Mouse (Mus musculus) MEL (cell line): ENCODE results near the gene Smg6. TPM values are rescaled to one million over a fixed set of nuclear protein-coding genes. Genes with fewer than 3 reads are reported as not detected.

Source experiments
- DNase-seq: peaks from one replicate; pipeline ENCODE4 v3.0.0; 2011; ENCODE audit warnings: low read depth, low spot score
- H3K27ac ChIP-seq: 2 replicates; pipeline ENCODE4 v1.5.1; 2012; ENCODE audit warnings: low read depth, mild to moderate bottlenecking, control low read depth, low read length, moderate library complexity; ENCODE audit not compliant: control insufficient read depth
- H3K27me3 ChIP-seq, 2 experiments: fragments of 150-350 bp in 1 of 2; sonication (generic) in 1 of 2; 2 replicates each; pipeline ENCODE4 v1.6.1; 2012; ENCODE audit warnings: low read length in 2 of 2, mild to moderate bottlenecking in 2 of 2, improper control_type of control experiment in 1 of 2, moderate library complexity in 1 of 2; ENCODE audit not compliant: insufficient read depth in 2 of 2, control insufficient read depth in 1 of 2
- H3K36me3 ChIP-seq, 2 experiments: 2 replicates each; pipeline ENCODE4 v1.6.1; 2012 to 2014; ENCODE audit warnings: low read length in 2 of 2, improper control_type of control experiment in 1 of 2, inconsistent platforms in 1 of 2, mild to moderate bottlenecking in 1 of 2; ENCODE audit not compliant: insufficient read depth in 2 of 2, control insufficient read depth in 1 of 2
- H3K4me1 ChIP-seq, 2 experiments: fragments of 150-350 bp in 1 of 2; sonication (generic) in 1 of 2; 2 replicates each; pipeline ENCODE4 v1.6.1; 2012; ENCODE audit warnings: low read length in 2 of 2, improper control_type of control experiment in 1 of 2, mild to moderate bottlenecking in 1 of 2; ENCODE audit not compliant: insufficient read depth in 2 of 2, control insufficient read depth in 1 of 2
- H3K4me3 ChIP-seq, 2 experiments: fragments of 150-350 bp in 1 of 2; sonication (generic) in 1 of 2; 2 replicates each; pipeline ENCODE4 v1.5.1; 2012; ENCODE audit warnings: low read depth in 2 of 2, low read length in 2 of 2, mild to moderate bottlenecking in 2 of 2, moderate library complexity in 2 of 2, control low read depth in 1 of 2, improper control_type of control experiment in 1 of 2; ENCODE audit not compliant: control insufficient read depth in 1 of 2, insufficient read depth in 1 of 2
- H3K79me2 ChIP-seq: 2 replicates; pipeline ENCODE4 v1.6.1; 2012; ENCODE audit warnings: mild to moderate bottlenecking, low read length, moderate library complexity; ENCODE audit not compliant: control insufficient read depth, poor library complexity, insufficient read depth
- H3K9ac ChIP-seq: 2 replicates; pipeline ENCODE4 v1.6.1; 2012; ENCODE audit warnings: low read depth, mild to moderate bottlenecking, control low read depth, low read length, moderate library complexity; ENCODE audit not compliant: control insufficient read depth, poor library complexity, severe bottlenecking
- H3K9me3 ChIP-seq: fragments of 150-350 bp; sonication (generic); replicated peaks from 2 replicates; pipeline ENCODE4 v1.6.1; 2012; ENCODE audit warnings: mild to moderate bottlenecking, low read length, improper control_type of control experiment, moderate library complexity; ENCODE audit not compliant: insufficient read depth
- CHD1 ChIP-seq: IDR thresholded peaks from 2 replicates; pipeline ENCODE4 v1.6.1; 2012; ENCODE audit warnings: low read depth, mild to moderate bottlenecking, inconsistent platforms, low read length, improper control_type of control experiment
- CTCF ChIP-seq, 3 experiments: IDR thresholded peaks in 2 of 3; conservative IDR thresholded peaks in 1 of 3; 2 replicates each; pipeline ENCODE4 v1.5.1; 2011 to 2012; ENCODE audit warnings: low read length in 3 of 3, low read depth in 2 of 3, mild to moderate bottlenecking in 2 of 3, improper control_type of control experiment in 1 of 3, inconsistent platforms in 1 of 3, mixed read lengths in 1 of 3, moderate library complexity in 1 of 3; ENCODE audit not compliant: control insufficient read depth in 1 of 3, insufficient read depth in 1 of 3, poor library complexity in 1 of 3, severe bottlenecking in 1 of 3
- EP300 ChIP-seq, 2 experiments: IDR thresholded peaks; 2 replicates each; pipeline ENCODE4 v1.6.1; 2011; ENCODE audit warnings: improper control_type of control experiment in 2 of 2, low read length in 2 of 2, low read depth in 1 of 2, mild to moderate bottlenecking in 1 of 2
- ETS1 ChIP-seq: IDR thresholded peaks from 2 replicates; pipeline ENCODE4 v1.6.1; 2012; ENCODE audit warnings: low read depth, mild to moderate bottlenecking, inconsistent platforms, low read length, improper control_type of control experiment, moderate library complexity
- GABPA ChIP-seq: IDR thresholded peaks from 2 replicates; pipeline ENCODE4 v1.6.1; 2012; ENCODE audit warnings: low read depth, mild to moderate bottlenecking, inconsistent platforms, low read length, improper control_type of control experiment, moderate library complexity
- GATA1 ChIP-seq: IDR thresholded peaks from 2 replicates; pipeline ENCODE4 v1.6.1; 2011; ENCODE audit warnings: low read depth, low read length, improper control_type of control experiment
- HCFC1 ChIP-seq: IDR thresholded peaks from 2 replicates; pipeline ENCODE4 v1.6.1; 2012; ENCODE audit warnings: low read depth, mild to moderate bottlenecking, inconsistent platforms, low read length, improper control_type of control experiment, moderate library complexity
- MAZ ChIP-seq: IDR thresholded peaks from 2 replicates; pipeline ENCODE4 v1.6.1; 2012; ENCODE audit warnings: low read depth, mild to moderate bottlenecking, inconsistent platforms, low read length, improper control_type of control experiment
- MXI1 ChIP-seq: IDR thresholded peaks from 2 replicates; pipeline ENCODE4 v1.6.1; 2011; ENCODE audit warnings: mild to moderate bottlenecking, low read depth, low read length, improper control_type of control experiment
- NELFE ChIP-seq: IDR thresholded peaks from 2 replicates; pipeline ENCODE4 v1.6.1; 2011; ENCODE audit warnings: low read depth, low read length, improper control_type of control experiment
- NRF1 ChIP-seq: IDR thresholded peaks from 2 replicates; pipeline ENCODE4 v1.6.1; 2014; ENCODE audit warnings: low read depth, mild to moderate bottlenecking, inconsistent platforms, low read length, improper control_type of control experiment, moderate library complexity; ENCODE audit not compliant: poor library complexity, insufficient read depth, severe bottlenecking
- POLR2A ChIP-seq, 2 experiments: IDR thresholded peaks; 2 replicates each; pipeline ENCODE4 v1.6.1; 2011 to 2012; ENCODE audit warnings: low read length in 2 of 2, mild to moderate bottlenecking in 2 of 2, control low read depth in 1 of 2, improper control_type of control experiment in 1 of 2, low read depth in 1 of 2, moderate library complexity in 1 of 2; ENCODE audit not compliant: control insufficient read depth in 1 of 2, insufficient read depth in 1 of 2, poor library complexity in 1 of 2
- RAD21 ChIP-seq: IDR thresholded peaks from 2 replicates; pipeline ENCODE4 v1.6.1; 2011; ENCODE audit warnings: mild to moderate bottlenecking, low read depth, low read length, improper control_type of control experiment
- SIN3A ChIP-seq: IDR thresholded peaks from 2 replicates; pipeline ENCODE4 v1.6.1; 2012; ENCODE audit warnings: low read length, improper control_type of control experiment, inconsistent platforms
- SMC3 ChIP-seq: IDR thresholded peaks from 2 replicates; pipeline ENCODE4 v1.6.1; 2011; ENCODE audit warnings: low read depth, low read length, improper control_type of control experiment
- TAL1 ChIP-seq: IDR thresholded peaks from 2 replicates; pipeline ENCODE4 v1.6.1; 2012; ENCODE audit warnings: mild to moderate bottlenecking, inconsistent platforms, low read length, moderate library complexity, mixed read lengths
- TCF12 ChIP-seq: IDR thresholded peaks from 2 replicates; pipeline ENCODE4 v1.6.1; 2014; ENCODE audit warnings: low read depth, mild to moderate bottlenecking, inconsistent platforms, low read length, improper control_type of control experiment, moderate library complexity
- UBTF ChIP-seq: IDR thresholded peaks from 2 replicates; pipeline ENCODE4 v1.6.1; 2012; ENCODE audit warnings: low read depth, mild to moderate bottlenecking, inconsistent platforms, low read length, improper control_type of control experiment, moderate library complexity, borderline replicate concordance; ENCODE audit not compliant: insufficient read depth
- USF1 ChIP-seq: IDR thresholded peaks from 2 replicates; pipeline ENCODE4 v1.6.1; 2014; ENCODE audit warnings: low read depth, mild to moderate bottlenecking, inconsistent platforms, low read length, improper control_type of control experiment, moderate library complexity
- USF2 ChIP-seq, 2 experiments: IDR thresholded peaks; 2 replicates each; pipeline ENCODE4 v1.6.1; 2011 to 2012; ENCODE audit warnings: improper control_type of control experiment in 2 of 2, low read length in 2 of 2, borderline replicate concordance in 1 of 2, inconsistent platforms in 1 of 2, low read depth in 1 of 2, mild to moderate bottlenecking in 1 of 2; ENCODE audit not compliant: insufficient read depth in 1 of 2
- ZC3H11A ChIP-seq: IDR thresholded peaks from 2 replicates; pipeline ENCODE4 v1.6.1; 2012; ENCODE audit warnings: low read depth, mild to moderate bottlenecking, inconsistent platforms, low read length, improper control_type of control experiment
- ZMIZ1 ChIP-seq: IDR thresholded peaks from 2 replicates; pipeline ENCODE4 v1.6.1; 2012; ENCODE audit warnings: low read depth, mild to moderate bottlenecking, inconsistent platforms, low read length, improper control_type of control experiment, moderate library complexity
- ZNF384 ChIP-seq: IDR thresholded peaks from 2 replicates; pipeline ENCODE4 v1.6.1; 2012; ENCODE audit warnings: low read depth, mild to moderate bottlenecking, inconsistent platforms, low read length, improper control_type of control experiment
- polyA plus RNA-seq, 2 experiments: library from polyadenylated mRNA; stranded (reverse) in 1 of 2; unstranded in 1 of 2; fragments of >175 nt in 1 of 2; fragments of >200 nt in 1 of 2; gene quantifications; 2 replicates each; pipeline versions ENCODE4 v1.2.1 to v1.2.4; 2012; ENCODE audit warnings: low replicate concordance in 2 of 2, low read depth in 1 of 2; ENCODE audit not compliant: insufficient read length in 2 of 2, insufficient read depth in 1 of 2, missing spikeins in 1 of 2
- total RNA-seq: library from RNA; depleted of rRNA; stranded (reverse); fragments of 300-350 nt; gene quantifications from 2 replicates; pipeline ENCODE4 v1.2.3, GENCODE M21; 2012

The Smg6 gene
- total and polyA plus RNA-seq, 3 experiments, result 11.6 to 19.0 TPM; not detected in 1

- Histone ChIP-seq H3K4me3 (peak overlapping the region; percentile 70 to 81), H3K9me3 (no peaks in the 10 kb centered on the region), H3K27me3 (no peaks in the 10 kb centered on the region), H3K36me3 (peaks cover 0 to 15% of the 10 kb centered on the region in 2 experiments; a peak in 2 of 4 replicates), H3K79me2 (peaks cover 32% of the 10 kb centered on the region), H3K27ac (peak overlapping the region; percentile 97), H3K9ac (peak overlapping the region; percentile 85), H3K4me1 (peaks cover 0 to 23% of the 10 kb centered on the region in 2 experiments; a peak in 2 of 4 replicates)
- peak; percentile 97 for DNase-seq
- TF ChIP-seq ZMIZ1 (no peak), EP300 (IDR thresholded peaks at IDR 0.05; ENCODE audit: low read depth in 1 of 2, low read length in 2 of 2) (peak in 1 of 2 experiments; percentile 56; a peak in 2 of 4 replicates), SIN3A (peak; percentile 87; the same call in 1 of the 2 replicates), TAL1 (peak; percentile 32; the same call in 1 of the 2 replicates), HCFC1 (0 out of 2 replicates have a peak, but pooled peaks have one; percentile 36), TCF12 (peak; percentile 73), MXI1 (0 out of 2 replicates have a peak, but pooled peaks have one; percentile 56), USF2 (IDR thresholded peaks at IDR 0.05; ENCODE audit: borderline replicate concordance in 1 of 2, insufficient read depth in 1 of 2, low read depth in 1 of 2, low read length in 2 of 2) (no peak), GABPA (no peak), CTCF (IDR thresholded peaks at IDR 0.05 in 2 of 3, conservative IDR thresholded peaks at IDR 0.05 in 1 of 3; ENCODE audit: control insufficient read depth in 1 of 3, insufficient read depth in 1 of 3, low read depth in 2 of 3, low read length in 3 of 3, poor library complexity in 1 of 3, severe bottlenecking in 1 of 3) (peak; percentile 73 to 100 (median 97); a peak in 5 of 6 replicates), USF1 (no peak), UBTF (peak; percentile 78; the same call in 1 of the 2 replicates), NELFE (peak; percentile 63), MAZ (peak; percentile 73; the same call in 1 of the 2 replicates), GATA1 (peak; percentile 51; the same call in 1 of the 2 replicates), ZNF384 (no peak), POLR2A (IDR thresholded peaks at IDR 0.05; ENCODE audit: control insufficient read depth in 1 of 2, insufficient read depth in 1 of 2, low read depth in 1 of 2, low read length in 2 of 2, poor library complexity in 1 of 2) (peak; percentile 53 to 74; a peak in 3 of 4 replicates), NRF1 (peak; percentile 29; the same call in 1 of the 2 replicates), RAD21 (peak; percentile 81), ETS1 (peak; percentile 43), CHD1 (0 out of 2 replicates have a peak, but pooled peaks have one; percentile 61), SMC3 (peak; percentile 97), ZC3H11A (peak; percentile 80)
These were observed 243.2 kb downstream of the Smg6 start for GRCm38 (mm10) chr11:75168590-75169361.
